Mouse (Mus musculus) T-helper 2 cell (primary cell): ENCODE measurements around the gene Slain2.

Source experiments
- in situ Hi-C: fragments of 300-600 bp; cut with MboI, MseI; formaldehyde crosslinking; loops from one replicate; pipeline ENCODE4 v1.15.1; 2025; ENCODE audit warnings: high pct_unique_total_duplicates

Gene Slain2

GRCm38 (mm10) chr5:73011806-73012205 is 97.7 kb downstream of the Slain2 start:
- in situ Hi-C loops = loop anchor here (5.0 kb wide), 1 partner anchor 430 kb away; the partner anchor contains the start of gene Zar1

- in situ Hi-C loops = loop anchor here (5.0 kb wide), 1 partner anchor 431 kb away; the partner anchor contains the start of gene Zar1
Measured at GRCm38 (mm10) chr5:73012884-73013610, 98.9 kb downstream of the Slain2 start.

GRCm38 (mm10) chr5:73013611-73014287 is 99.6 kb downstream of the Slain2 start:
- in situ Hi-C loops = loop anchor here (5.0 kb wide), 1 partner anchor 431 kb away; the partner anchor contains the start of gene Zar1

- in situ Hi-C loops = loop anchor here (5.0 kb wide), 1 partner anchor 432 kb away; the partner anchor contains the start of gene Zar1
Measured at GRCm38 (mm10) chr5:73014745-73015144, 100.6 kb downstream of the Slain2 start.

GRCm38 (mm10) chr5:73023801-73024200 is 109.7 kb downstream of the Slain2 start:
- in situ Hi-C loops = no loop called here
